Mouse (Mus musculus): ENCODE measurements at regions not wholly inside any gene's neighbourhood (a gene's known extent, or its start where the extent isn't known, plus 50 kb on each side); places are given as distances from the start of the nearest gene placed in this dataset.

DNA sequence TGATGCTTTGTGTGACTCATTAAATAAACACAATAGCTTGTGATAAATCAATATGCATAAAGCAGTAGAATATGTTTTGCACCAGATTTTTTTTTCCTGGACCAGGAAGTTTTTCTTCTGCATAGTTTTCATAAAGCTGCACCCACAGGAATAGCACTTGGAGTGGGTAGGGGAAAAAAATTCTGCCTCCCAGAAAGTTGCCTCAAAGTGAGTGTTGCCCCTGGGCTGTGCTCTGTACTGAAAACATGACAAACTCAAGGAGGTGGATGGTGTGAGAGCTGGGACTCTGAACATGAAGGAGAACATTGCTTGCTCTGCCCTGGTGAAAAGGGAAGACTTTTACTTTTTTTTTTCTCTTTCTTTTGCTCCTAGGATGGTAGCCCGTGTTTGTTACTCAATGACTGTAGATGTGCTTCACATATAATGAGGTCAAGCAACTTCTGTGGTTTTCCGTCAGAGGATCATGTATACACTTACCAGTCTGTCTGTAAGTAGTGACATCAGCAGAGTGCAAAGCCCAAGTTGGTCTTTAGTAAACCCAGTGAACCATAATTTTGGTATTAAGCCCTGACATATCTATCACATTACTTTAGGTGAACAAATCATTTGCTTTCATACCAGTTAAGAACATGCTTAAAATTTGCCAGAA, 164.1 kb upstream of the Lcorl start:
- no peak for TF ChIP-seq POLR2A (IDR thresholded peaks at IDR 0.05; ENCODE audit: insufficient read length, low read depth)
- no peak for TF ChIP-seq CEBPB (IDR thresholded peaks at IDR 0.05; ENCODE audit: insufficient read depth, poor library complexity, severe bottlenecking)
- no peak for TF ChIP-seq E2F4 (IDR thresholded peaks at IDR 0.05; ENCODE audit: insufficient read depth)
- no peak for TF ChIP-seq USF1 (IDR thresholded peaks at IDR 0.05; ENCODE audit: low read depth)
- no peak for TF ChIP-seq MAX (IDR thresholded peaks at IDR 0.05; ENCODE audit: low read depth)
- TF ChIP-seq MYOD1 (IDR thresholded peaks at IDR 0.05; ENCODE audit: control insufficient read depth in 1 of 3, insufficient read length in 2 of 3, low read depth in 2 of 3) = no peak

Data from myocyte (in vitro differentiated cells).